Mouse (Mus musculus): ENCODE data around the gene Qrich1. TPM values are rescaled to one million over a fixed set of nuclear protein-coding genes. Genes with fewer than 3 reads are reported as not detected.
A peak's percentile ranks its signal among the peaks of the same experiment; 100 is the strongest.

Qrich1 gene
- polyA plus RNA-seq, 1 experiment from 2014 or later, result 134 TPM

DNA sequence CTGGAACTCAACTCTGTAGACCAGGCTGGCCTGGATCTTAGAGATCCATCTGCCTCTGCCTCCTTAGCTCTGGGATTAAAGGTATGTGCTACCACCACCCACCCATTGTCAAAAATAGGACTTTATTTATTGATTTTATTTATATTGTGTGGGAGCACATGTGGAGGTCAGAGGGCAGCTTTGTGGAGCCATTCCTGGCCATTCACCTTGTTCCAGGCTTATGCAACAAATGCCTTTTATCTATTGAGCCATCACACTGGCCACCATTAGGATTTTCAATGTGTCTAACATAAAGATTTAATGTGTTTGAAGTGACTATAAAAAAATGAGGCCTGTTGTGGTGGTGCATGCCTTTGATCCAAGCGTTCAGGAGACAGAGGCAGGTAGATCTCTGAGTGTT is 14.9 kb downstream of the Qrich1 start:
- Histone ChIP-seq H3K9ac (no peak overlapping the region), H3K4me1 (replicated peaks) (no peaks in the 10 kb centered on the region), H3K4me3 (no peak overlapping the region), H3K27me3 (no peaks in the 10 kb centered on the region), H3K27ac (replicated peaks) (no peak overlapping the region), H3K9me3 (no peaks in the 10 kb centered on the region), H3K4me2 (no peak overlapping the region), H3K36me3 (peaks cover 80% of the 10 kb centered on the region)
- no peak for ATAC-seq (ENCODE audit: low read depth)
- 88% methylated on average over 1 of the region's 1 CpGs for WGBS

DNA sequence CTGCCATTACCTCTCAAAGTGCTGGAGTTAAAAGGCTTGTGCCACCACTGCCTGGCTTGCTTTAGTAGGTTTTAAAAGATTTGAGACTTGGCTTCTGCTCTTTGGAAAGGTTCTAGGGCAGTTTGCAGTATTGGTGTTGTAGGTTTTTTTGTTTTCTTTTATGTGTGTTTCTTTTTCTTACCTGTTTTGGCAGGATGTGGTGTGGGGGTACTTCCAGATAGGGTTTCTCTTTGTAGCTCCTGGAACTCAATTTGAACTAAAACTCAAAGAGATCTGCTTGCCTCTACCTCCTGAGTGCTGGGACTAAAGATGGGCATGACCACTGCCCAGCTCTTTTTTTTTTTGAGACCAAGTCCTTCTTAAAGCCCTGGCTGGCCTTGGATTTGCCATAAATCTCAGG is 24.2 kb downstream of the Qrich1 start:
- H3K27ac ChIP-seq (replicated peaks), result no peak overlapping the region
- H3K36me3 ChIP-seq, result peaks cover 98% of the 10 kb centered on the region
- H3K4me1 ChIP-seq (replicated peaks), result no peaks in the 10 kb centered on the region
- no peak overlapping the region for H3K4me3 ChIP-seq
- H3K4me2 ChIP-seq, result no peak overlapping the region
- no peaks in the 10 kb centered on the region for H3K27me3 ChIP-seq
- no peaks in the 10 kb centered on the region for H3K9me3 ChIP-seq
- no peak for ATAC-seq (ENCODE audit: low read depth)
- H3K9ac ChIP-seq, result no peak overlapping the region

DNA sequence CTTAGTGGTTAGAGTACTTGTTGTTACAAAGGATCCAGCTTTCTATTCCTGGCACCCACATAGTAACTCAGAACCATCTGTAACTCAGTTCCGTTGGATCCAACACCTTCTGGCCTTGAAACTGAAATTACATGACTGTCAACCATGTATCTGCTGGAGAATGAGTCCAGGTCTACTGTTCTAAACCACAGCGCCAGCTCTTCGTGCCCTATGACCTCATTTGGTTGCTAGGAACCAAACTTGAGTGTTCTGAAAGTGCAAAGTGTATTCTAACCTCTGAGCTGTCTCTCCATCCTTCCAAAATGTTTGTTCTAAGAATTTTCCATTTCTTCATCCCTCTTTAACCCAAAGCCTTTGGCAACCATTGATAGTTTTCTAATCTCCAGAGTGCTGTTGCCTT is 29.4 kb downstream of the Qrich1 start:
- H3K4me1 ChIP-seq (replicated peaks), result no peaks in the 10 kb centered on the region
- H3K9ac ChIP-seq, result no peak overlapping the region
- H3K4me3 ChIP-seq, result no peak overlapping the region
- peaks cover 93% of the 10 kb centered on the region for H3K36me3 ChIP-seq
- H3K27ac ChIP-seq (replicated peaks), result no peak overlapping the region
- H3K9me3 ChIP-seq, result no peaks in the 10 kb centered on the region
- no peak for ATAC-seq (ENCODE audit: low read depth)
- H3K27me3 ChIP-seq, result no peaks in the 10 kb centered on the region
- H3K4me2 ChIP-seq, result no peak overlapping the region
- 91% methylated on average over 3 of the region's 3 CpGs for WGBS

DNA sequence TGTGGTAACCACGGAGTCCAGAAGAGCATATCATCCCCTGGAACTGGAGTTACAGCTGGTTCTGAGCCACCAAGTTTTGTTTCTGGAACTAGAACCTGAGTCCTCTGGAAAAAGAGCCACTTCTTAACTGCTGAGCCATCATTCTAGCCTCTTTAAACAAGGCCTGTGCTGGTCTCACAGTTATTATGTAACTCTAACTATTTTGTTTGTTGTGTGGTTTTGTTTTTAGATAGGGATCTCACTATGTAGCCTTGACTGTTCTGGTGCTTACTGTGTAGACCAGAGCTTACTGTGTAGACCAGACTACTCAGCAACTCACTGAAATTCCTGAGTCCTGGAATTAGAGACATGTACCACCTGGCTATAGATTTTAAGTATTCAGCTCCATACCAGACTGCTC is 30.3 kb downstream of the Qrich1 start:
- Histone ChIP-seq H3K27ac (replicated peaks) (no peak overlapping the region), H3K4me2 (no peak overlapping the region), H3K36me3 (peaks cover 87% of the 10 kb centered on the region), H3K4me1 (replicated peaks) (no peaks in the 10 kb centered on the region), H3K4me3 (no peak overlapping the region), H3K9me3 (no peaks in the 10 kb centered on the region), H3K27me3 (no peaks in the 10 kb centered on the region), H3K9ac (no peak overlapping the region)
- 91% methylated on average over 1 of the region's 1 CpGs for WGBS
- no peak for ATAC-seq (ENCODE audit: low read depth)

- H3K4me2 ChIP-seq, result no peak overlapping the region
- peaks cover 77% of the 10 kb centered on the region for H3K36me3 ChIP-seq
- H3K9me3 ChIP-seq, result no peaks in the 10 kb centered on the region
- H3K27me3 ChIP-seq, result no peaks in the 10 kb centered on the region
- 90% methylated on average over 4 of the region's 4 CpGs for WGBS
- ATAC-seq (ENCODE audit: low read depth), result no peak
- no peak overlapping the region for H3K27ac ChIP-seq (replicated peaks)
- no peak overlapping the region for H3K4me3 ChIP-seq
- H3K9ac ChIP-seq, result no peak overlapping the region
- H3K4me1 ChIP-seq (replicated peaks), result peaks cover 20% of the 10 kb centered on the region
Measured at GRCm38 (mm10) chr9:108559169-108559568, 42.6 kb downstream of the Qrich1 start.

DNA sequence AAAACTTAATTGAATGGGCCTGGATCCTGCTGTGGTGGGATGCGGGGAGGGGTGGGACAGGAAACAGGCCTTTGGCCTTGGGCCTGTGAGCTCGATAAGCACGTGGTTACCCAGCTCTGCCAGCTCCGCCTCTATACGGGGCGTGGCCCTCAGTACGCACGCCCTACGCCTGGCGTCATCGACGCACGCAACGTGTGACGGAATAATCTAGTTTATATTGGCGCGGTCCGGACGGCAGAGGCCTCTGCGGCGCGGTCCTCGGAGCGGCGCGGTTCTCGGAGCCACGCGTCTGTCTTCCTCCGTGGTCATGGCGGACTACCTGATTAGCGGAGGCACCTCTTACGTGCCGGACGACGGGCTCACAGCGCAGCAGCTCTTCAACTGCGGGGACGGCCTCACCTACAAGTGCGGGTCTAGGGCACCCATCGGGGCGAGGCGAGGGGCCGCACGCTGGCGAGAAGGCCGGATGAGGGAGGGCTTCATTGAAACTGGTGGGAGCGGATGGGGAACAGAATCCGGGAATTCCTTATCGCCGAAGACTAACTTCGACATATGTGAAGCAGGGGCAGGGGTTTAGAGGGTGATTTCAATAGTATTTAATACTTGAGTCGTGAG is 43.7 kb downstream of the Qrich1 start, which contains the start of gene Impdh2:
Impdh2 (plus strand) TSS at position 60 of the 615 bp plus-strand sequence.
- under 1% methylated on average over 53 of the region's 53 CpGs for WGBS
- peak within 1 kb of the TSS; percentile 57 for H3K4me3 ChIP-seq
- peak; percentile 99 for ATAC-seq (ENCODE audit: low read depth)
- peak within 1 kb of the TSS; percentile 75 for H3K27ac ChIP-seq (replicated peaks)
- H3K27me3 ChIP-seq, result no peaks in the 10 kb centered on the region
- peak within 1 kb of the TSS; percentile 80 for H3K9ac ChIP-seq
- H3K36me3 ChIP-seq, result peaks cover 79% of the 10 kb centered on the region
- H3K4me1 ChIP-seq (replicated peaks), result peaks cover 21% of the 10 kb centered on the region
- H3K4me2 ChIP-seq, result peak within 1 kb of the TSS; percentile 84
- no peaks in the 10 kb centered on the region for H3K9me3 ChIP-seq

DNA sequence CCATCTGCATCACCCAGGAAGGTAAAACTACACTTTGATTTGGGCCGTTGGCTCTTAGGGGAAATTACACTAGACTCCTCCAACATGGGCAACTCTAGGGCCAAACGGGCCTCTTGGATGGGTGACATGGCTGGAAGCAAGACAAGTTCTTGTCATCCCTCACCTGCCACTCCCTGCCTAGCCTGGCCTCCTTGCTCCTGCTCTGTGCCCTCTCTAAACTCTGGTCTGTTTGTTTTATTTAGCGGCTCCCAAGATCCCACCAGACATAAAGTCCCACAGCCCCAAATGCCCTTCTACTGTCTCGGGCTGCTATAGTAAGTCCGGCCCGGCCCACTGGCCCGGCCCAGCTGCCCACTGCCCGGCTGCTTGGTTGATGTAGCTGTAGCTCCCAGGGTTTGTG is 47.1 kb downstream of the Qrich1 start:
- no peak overlapping the region for H3K27ac ChIP-seq (replicated peaks)
- H3K4me2 ChIP-seq, result no peak overlapping the region
- no peak overlapping the region for H3K4me3 ChIP-seq
- peaks cover 45% of the 10 kb centered on the region for H3K4me1 ChIP-seq (replicated peaks)
- 93% methylated on average over 8 of the region's 8 CpGs for WGBS
- peaks cover 53% of the 10 kb centered on the region for H3K36me3 ChIP-seq
- no peaks in the 10 kb centered on the region for H3K9me3 ChIP-seq
- H3K9ac ChIP-seq, result no peak overlapping the region
- no peaks in the 10 kb centered on the region for H3K27me3 ChIP-seq
- no peak for ATAC-seq (ENCODE audit: low read depth)

- 92% methylated on average over 7 of the region's 7 CpGs for WGBS
- H3K4me1 ChIP-seq (replicated peaks), result peaks cover 48% of the 10 kb centered on the region
- no peak overlapping the region for H3K27ac ChIP-seq (replicated peaks)
- no peak overlapping the region for H3K9ac ChIP-seq
- no peak overlapping the region for H3K4me2 ChIP-seq
- no peaks in the 10 kb centered on the region for H3K27me3 ChIP-seq
- ATAC-seq (ENCODE audit: low read depth), result no peak
- peaks cover 49% of the 10 kb centered on the region for H3K36me3 ChIP-seq
- no peaks in the 10 kb centered on the region for H3K9me3 ChIP-seq
- H3K4me3 ChIP-seq, result no peak overlapping the region
Measured at GRCm38 (mm10) chr9:108564131-108564530, 47.5 kb downstream of the Qrich1 start.

- peak overlapping the region; percentile 82 for H3K9ac ChIP-seq
- peak overlapping the region; percentile 96 for H3K27ac ChIP-seq (replicated peaks)
- H3K27me3 ChIP-seq, result no peaks in the 10 kb centered on the region
- WGBS, result 13% methylated on average over 35 of the region's 35 CpGs
- H3K4me1 ChIP-seq (replicated peaks), result peaks cover 59% of the 10 kb centered on the region
- H3K9me3 ChIP-seq, result no peaks in the 10 kb centered on the region
- H3K36me3 ChIP-seq, result peaks cover 50% of the 10 kb centered on the region
- peak overlapping the region; percentile 93 for H3K4me2 ChIP-seq
- H3K4me3 ChIP-seq, result peak overlapping the region; percentile 71
- ATAC-seq (ENCODE audit: low read depth), result peak; percentile 0; the same call in 1 of the 2 replicates
Measured at GRCm38 (mm10) chr9:108565881-108566814, 49.5 kb downstream of the Qrich1 start.

DNA sequence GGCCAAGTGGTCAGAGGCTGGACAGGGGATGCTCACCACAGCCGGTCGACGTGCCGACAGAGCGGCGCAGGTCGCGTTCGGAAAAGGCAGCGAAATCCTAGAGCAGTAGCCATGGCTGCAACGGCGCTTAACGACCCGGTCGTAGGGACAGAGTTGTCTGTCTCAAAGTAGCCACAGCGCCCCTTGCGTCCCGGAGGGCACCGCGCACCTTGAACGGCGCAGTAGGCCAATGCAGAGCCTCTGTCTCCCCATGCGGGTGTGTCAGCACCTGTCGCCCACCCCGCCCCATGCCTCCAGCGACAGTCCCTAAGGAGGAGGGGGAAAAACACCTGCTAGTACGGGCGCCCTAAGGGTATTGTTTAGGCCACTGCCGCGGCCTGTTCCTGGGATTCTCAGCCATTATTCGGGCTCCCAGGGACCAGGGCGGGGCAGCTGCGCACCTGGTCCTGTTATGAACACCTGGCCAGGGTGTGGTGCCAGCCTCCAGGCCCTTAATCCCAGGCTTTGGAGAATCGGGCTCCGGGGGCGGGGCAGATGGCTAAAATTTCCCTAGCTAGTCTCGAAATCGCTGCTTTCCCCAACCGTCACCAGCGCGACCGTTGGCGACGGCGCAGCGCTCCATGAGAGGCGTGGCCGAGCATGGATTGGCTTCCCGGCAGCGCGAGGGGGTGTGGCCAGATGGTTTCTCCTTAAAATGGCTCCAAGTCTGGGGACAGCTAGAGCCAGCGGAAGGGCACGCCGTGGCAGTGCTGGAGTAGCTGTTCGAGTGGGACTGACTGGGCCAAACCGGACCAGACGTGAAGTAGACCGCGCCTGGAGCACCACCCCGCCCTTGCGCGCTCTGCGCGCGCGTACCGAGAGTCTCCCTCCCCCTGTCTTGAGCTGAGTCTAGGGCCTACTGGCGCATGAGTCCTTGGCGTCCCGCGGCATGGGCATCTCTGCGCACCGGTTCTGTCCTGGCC is 50.5 kb downstream of the Qrich1 start, which contains the start of gene Ndufaf3:
Ndufaf3 (minus strand) TSS at position 620 of the 962 bp plus-strand sequence.
- WGBS, result under 1% methylated on average over 73 of the region's 73 CpGs
- Histone ChIP-seq H3K4me3 (peak within 1 kb of the TSS; percentile 71), H3K27ac (replicated peaks) (peak within 1 kb of the TSS; percentile 96), H3K4me1 (replicated peaks) (peaks cover 49% of the 10 kb centered on the region), H3K9ac (peak within 1 kb of the TSS; percentile 82), H3K4me2 (peak within 1 kb of the TSS; percentile 93), H3K27me3 (no peaks in the 10 kb centered on the region), H3K36me3 (peaks cover 53% of the 10 kb centered on the region), H3K9me3 (no peaks in the 10 kb centered on the region)
- peak; percentile 87 for ATAC-seq (ENCODE audit: low read depth)

DNA sequence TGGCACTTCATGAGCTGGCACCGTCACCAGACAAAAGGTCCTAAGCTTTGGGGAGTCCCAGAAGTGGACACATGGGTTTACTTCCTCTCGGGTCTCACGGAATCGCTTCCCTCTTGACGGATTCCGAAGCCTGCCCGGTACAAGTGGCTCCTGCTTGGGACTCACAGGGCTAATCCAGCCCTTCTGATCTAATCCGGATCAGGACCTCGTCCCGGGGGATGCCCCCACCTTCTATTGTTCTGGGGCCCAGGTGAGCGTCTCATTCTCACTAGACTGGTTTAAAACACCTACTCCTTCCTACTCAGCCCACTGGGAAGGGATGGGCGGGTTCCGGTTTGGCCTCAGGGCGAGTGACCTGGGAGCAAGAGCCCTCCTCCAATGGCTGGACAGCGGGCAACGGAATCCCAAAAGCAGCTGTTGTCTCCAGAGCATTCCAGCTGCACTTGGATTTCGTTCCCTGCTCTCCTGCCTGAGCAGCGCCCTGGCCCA is 51.4 kb downstream of the Qrich1 start:
- Histone ChIP-seq H3K4me2 (peak overlapping the region; percentile 93), H3K9me3 (no peaks in the 10 kb centered on the region), H3K27ac (replicated peaks) (peak overlapping the region; percentile 96), H3K9ac (peak overlapping the region; percentile 82), H3K4me3 (peak overlapping the region; percentile 71), H3K36me3 (peaks cover 55% of the 10 kb centered on the region), H3K4me1 (replicated peaks) (peaks cover 48% of the 10 kb centered on the region), H3K27me3 (no peaks in the 10 kb centered on the region)
- 9% methylated on average over 18 of the region's 18 CpGs for WGBS
- ATAC-seq (ENCODE audit: low read depth), result no peak

Measured in neural tube, embryonic 13.5 days (tissue).